Mouse (Mus musculus): ENCODE data around the gene Gnb5.
A peak's percentile ranks its signal among the peaks of the same experiment; 100 is the strongest.

Gnb5 gene

DNA sequence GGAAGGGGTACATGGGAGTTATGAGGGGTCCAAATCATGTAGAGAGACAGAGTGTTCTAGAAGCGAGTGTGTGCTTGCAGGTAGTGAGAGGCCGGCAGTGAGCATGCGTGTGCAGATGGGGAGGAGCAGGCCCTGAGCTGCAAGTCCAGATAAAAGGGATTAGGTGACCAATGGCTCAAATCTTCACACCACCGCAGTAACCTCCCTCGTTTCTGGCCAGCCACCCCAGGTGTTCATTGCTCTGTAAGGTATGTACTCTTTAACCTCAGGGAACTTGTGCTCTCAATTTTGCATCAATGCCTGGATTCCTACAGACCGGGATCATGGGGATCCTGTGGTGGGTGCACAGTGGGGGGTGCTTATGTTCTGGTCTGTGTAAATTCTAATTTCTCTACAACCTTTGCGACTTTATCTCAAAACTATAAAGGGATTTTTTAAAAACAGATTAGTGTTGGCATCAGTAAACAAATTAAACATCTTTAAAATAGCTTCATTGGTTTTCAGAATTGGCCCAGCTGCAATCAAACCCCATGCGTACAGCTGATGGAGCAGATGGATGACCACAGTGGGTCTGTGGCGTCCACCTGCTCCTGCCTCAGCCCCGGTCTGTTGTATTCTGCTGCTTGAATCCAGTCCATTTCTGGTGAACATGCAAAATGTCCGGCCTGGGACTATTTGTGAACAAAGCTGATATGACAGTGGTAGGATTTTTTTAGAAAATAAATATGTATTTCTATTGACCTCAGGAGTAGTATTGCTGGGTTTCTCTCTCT lies at the start of gene Gnb5:
Gnb5 (plus strand) TSS at position 163 of the 773 bp plus-strand sequence.
- no peak for DNase-seq (ENCODE audit: low spot score in 2 of 2)

DNA sequence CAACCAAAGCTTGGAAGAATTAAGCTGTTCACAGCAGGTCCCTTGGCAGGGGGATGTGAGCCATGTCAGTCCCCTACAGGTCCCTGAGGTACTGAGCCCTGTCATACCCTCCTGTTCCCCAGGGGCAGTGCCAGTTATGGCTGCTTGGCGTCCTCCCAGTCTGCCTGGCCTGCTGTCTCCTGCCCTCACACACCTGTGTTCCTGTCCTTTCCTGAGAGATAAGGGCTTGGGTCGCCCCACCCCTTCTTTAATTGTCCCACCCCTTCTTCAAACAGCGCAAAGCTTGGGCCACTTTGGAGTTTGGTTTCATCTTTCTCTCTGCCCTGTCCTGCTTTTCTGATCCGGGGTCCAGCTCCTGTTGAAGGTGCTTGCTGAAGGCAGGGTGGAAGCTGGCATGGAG lies 47.3 kb upstream of the Gnb5 start:
- DNase-seq (ENCODE audit: low spot score in 2 of 2) = no peak

DNA sequence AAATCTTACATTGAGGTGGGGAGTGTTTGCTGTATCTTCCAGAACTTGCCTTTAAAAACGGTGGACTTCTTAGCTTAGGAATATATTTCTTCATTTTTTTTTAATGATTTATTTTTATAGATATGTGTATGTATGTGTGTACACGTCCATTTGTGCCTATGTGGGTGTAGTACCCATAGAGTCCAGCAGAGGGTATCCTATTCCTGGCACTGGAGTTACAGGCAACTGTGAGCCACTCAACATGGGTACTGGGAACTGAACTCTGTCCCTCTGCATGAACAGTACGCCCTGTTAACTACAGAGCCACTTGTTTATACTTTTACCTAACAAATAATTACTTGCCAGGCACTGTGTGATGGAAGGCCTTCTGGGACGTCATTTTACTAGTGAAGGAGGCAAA lies 46.4 kb upstream of the Gnb5 start:
- no peak for DNase-seq (ENCODE audit: low spot score in 2 of 2)

DNA sequence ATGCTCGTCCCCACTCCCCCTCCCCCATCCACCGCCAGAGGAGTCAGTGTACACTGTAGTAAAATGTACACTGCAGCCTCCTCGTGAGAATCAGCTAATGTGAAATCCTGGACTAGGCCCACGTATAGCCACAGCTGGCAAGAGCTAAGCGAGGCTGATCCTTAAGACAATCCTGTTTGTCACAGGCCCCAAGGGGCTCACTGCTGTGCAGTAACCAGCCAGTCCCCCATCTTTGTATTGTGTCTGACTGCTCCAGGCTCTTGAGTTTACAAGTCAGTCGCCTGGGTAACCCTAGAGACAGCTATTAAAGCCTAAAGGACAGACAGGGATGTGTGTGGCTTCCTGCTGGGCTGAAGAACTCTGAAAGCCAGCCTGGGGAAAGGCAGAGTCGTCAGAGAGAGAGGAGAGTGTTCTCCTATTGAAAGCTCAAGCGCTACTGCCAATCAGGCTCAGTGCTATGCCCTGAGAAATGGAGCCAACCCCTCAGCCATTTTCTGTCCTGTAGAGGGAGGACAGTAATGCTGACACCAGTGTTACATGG lies 44.7 kb upstream of the Gnb5 start:
- DNase-seq (ENCODE audit: low spot score in 2 of 2) = no peak

DNA sequence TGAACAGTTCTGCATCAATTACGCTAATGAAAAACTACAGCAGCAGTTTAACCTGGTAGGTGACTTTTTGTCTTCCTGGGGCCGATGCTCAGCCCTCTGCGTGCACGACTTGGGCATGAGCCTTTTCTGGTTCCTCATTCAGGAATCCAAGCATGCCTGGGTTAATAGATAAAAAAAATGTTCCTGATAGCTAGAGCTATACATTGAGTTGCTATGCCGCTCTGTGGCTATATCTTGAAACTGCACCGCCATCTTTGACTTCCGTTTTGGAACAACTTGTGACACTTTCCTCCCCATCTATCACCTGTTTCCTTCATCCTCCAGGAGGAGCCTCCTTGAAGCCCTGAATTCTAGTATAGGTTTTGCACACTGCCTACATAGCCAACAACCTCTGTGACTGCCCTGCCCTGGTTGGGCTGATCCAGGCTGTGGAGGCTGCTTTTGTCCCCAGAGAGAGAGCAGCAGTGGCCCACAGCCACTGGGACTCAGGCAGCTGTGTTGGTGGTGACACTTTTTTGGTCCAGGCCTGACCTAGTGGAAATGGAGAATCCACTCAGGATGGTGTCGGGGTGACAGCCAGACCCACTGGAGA lies 43.8 kb upstream of the Gnb5 start:
- no peak for DNase-seq (ENCODE audit: low spot score in 2 of 2)

DNA sequence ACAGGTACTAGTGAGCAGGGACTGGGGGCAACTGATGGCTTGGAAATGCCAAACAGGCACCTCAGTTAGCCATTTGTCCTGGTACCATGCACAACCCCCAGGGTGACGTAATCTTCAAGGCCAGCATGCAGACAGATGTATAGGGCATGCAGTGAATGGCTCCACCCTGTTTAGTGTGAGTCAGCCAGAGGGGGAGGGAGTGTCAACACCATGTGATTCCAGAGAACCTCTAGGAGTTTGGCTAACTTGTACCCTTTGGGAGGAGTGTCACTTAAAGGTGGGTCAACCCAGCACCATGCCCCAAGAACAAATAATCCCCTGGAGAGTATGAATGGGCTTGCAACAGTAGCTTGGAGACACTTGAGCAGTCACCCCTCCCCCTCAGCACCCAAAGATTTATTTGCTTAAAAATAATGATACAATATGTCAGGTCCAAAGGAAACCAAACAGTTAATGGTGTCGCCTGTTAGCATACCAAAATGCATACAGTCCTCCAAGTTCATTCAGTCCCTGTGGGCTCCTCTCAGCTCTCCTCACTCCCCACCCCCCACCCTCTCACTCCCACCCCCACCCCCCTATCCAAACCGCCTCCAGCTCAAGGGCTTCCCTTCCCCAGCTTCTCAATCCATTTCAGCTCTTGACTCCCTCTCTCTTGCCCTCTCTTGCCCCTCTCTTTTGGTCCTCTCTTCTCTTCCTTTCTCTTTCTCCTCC lies 41.9 kb upstream of the Gnb5 start:
- peak; percentile 48 to 67 for DNase-seq (ENCODE audit: low spot score in 2 of 2)

DNA sequence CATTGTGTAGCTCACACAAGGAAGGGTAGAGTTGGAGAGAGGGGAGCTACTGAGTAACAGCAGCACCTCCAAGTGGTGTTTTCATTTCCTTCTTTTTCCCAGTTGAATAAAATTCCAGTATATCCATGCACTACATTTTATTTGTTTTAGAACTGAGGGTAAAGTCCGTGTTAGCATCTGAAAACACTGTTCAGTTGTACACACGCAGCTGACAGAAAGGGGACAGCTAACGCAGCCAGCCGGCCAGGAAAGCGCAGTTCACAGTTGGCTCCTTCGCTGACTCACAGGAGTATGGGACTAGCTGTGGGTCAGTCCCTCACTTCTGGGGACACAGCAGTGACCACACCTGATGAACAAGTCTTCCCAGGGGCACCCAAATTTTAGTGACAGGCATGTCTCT lies 38.9 kb upstream of the Gnb5 start:
- no peak for DNase-seq (ENCODE audit: low spot score in 2 of 2)

DNA sequence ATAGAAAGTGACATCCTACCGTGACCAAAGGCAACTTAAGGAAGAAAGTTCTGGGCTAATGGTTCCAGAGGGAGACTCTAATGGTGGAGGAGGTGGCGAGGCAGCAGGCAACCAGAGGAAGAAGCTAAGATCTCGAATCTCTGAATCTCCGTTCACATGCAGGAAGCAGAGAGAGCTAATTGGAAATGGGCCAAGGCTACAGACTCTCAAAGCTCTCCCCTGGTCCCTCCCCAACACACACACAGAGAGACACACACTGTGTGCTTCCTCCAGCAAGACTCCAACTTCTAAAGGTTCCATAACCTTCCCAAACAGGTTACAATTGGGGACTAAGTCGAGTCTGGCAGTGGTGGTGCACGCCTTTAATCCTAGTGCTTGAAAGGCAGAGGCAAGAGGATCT lies 35.7 kb upstream of the Gnb5 start:
- DNase-seq (ENCODE audit: low spot score in 2 of 2) = no peak

DNA sequence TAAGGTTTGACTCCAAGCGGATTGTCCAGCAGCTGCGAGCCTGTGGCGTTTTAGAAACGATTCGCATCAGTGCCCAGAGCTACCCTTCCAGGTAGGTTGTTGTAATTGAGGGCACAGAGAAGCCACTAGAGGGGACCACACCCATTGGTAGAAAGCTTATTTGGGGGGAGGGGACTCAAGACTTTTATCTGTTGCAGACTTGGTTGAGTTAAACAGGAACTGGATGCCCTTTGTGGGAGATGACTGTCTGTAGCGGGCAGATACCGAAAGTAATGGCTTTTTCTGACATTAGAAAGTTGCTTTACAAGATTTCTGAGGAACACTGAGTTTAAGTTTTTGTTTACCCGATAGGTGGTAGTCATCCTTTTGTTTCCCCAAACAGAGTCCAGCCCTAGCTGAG lies 34.5 kb upstream of the Gnb5 start:
- no peak for DNase-seq (ENCODE audit: low spot score in 2 of 2)

DNA sequence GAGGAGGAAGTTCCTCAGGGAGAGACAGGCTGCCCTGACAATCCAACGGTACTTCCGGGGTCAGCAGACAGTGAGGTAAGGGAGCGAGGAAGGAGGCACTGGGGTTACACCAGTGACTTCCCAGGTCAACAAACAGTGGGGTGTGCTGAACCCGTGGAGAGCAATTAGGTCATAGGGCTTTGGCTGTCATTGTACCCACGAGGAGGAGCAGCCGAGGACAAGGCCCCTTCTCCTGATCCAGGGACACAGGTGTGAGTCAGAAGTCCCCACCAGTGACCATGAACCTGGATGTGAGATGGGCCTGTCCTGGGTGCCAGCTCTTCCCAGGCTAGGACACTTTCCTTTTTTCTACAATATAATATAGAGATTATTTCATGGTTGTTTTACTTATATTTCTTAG lies 32.4 kb upstream of the Gnb5 start:
- DNase-seq (ENCODE audit: low spot score in 2 of 2) = no peak

DNA sequence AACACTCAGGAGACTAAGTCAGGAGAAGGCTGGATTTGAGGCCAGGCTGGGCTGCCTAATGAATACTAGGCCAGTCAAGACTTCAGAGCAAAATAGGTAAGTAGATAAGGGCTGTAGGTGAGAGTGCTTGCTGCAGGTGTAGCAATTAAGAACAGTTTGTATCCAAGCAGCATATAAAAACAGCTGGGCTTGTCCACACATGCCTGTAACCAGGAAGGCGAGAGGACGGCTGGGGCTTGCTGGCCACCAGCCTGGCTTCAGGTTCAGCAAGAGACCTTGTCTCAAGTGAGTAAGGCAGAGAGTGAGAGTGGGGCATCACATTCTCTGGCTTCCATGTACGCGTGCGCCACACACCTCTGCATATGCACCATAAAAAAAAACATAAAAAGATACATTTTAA lies 31.6 kb upstream of the Gnb5 start:
- peak; percentile 53 to 56 for DNase-seq (ENCODE audit: low spot score in 2 of 2)

DNA sequence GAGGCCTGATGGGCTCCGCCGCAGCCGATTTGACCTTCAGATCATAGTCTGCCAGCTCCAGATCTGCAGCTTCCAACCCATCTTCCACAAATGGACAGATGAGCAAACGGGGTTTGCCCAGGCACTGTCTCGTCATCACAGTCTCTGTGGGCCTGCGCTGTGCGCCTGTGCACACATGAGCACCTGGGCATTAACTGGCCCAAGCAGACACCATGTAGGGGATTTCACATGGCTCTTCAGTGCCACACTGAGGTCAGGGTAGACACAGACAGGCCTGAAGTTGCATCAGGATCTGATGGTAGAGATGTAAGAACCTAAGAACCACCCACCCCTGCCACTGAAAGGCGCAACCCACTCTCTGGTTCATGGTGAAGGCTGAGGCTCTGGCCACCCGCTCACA lies 31.0 kb upstream of the Gnb5 start:
- DNase-seq (ENCODE audit: low spot score in 2 of 2) = no peak

DNA sequence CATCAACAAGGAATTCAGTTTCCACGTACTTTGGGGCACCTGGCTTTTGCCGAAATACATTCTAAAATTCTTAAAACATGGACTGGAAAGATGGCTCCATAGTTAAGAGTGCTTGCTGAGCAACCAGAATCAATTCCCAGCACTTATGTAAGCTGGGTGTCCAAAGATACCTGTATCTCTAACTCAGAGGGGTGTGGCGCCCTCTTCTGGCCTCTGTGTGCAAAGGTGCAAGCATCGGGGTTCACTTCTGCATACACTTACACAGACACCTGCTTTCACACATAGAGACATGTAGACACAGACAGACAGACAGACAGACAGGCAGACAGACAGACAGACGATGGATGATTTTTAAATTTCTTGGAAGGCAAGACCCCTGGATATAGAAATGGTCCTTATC lies 25.3 kb upstream of the Gnb5 start:
- peak in 1 of 2 experiments; percentile 21 for DNase-seq (ENCODE audit: low spot score in 2 of 2)

DNA sequence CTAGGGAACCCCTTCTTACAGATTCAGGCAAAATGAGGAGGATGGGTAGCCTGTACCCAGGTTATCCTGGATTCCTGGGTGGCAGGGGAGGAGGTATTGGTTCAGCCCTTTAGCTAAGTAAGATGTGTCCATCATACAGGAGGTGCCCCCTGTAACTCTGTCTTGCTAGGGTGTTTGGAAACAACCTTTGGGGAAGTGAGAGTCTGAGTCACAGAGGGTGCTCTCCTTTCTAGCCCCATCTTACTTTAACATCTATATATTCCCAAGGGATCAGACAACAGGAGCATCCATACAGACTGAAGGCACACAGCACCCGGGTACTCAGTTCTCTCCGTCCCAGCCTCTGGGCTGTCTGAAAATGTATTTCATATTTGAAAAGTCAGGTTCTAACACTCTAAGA lies 23.9 kb upstream of the Gnb5 start:
- no peak for DNase-seq (ENCODE audit: low spot score in 2 of 2)

DNA sequence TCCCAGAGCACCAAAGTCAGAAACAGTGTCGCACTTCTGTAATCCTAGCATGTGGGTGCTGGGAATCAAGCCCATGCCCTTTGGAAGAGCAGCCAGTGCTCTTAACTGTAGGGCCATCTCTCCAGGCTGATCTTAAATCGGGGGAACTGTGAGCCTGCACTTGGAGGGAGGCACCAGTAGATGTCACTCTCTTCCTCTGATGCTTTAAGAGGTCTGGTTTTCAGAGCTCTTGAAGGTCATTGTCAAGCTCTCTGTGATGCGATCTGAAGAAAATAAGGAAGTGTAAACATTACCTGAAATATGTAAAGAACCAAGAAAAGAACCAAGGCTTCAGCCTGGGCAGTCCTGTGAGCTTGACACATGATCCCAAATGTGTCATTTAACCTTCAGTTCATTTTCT lies 23.3 kb upstream of the Gnb5 start:
- peak in 1 of 2 experiments; percentile 31 for DNase-seq (ENCODE audit: low spot score in 2 of 2)

DNA sequence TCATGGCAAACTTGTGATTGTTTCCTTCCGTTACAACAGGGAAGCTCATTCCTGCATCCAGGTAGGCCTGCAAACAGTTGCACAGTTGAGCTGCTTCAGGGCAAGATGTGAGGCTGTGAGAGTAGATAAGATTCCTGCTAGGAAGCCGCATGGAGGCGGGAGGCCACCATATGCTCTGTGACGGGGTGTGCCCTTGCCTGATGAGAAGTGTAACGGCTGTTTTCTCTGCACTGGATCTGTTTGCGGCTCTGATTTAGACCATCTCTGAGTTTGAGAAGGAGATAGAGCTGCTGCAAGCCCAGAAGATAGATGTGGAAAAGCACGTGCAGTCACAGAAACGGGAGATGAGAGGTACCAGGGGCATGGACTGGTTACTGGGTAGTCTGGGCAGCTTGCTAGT lies 22.5 kb upstream of the Gnb5 start:
- DNase-seq (ENCODE audit: low spot score in 2 of 2) = no peak

DNA sequence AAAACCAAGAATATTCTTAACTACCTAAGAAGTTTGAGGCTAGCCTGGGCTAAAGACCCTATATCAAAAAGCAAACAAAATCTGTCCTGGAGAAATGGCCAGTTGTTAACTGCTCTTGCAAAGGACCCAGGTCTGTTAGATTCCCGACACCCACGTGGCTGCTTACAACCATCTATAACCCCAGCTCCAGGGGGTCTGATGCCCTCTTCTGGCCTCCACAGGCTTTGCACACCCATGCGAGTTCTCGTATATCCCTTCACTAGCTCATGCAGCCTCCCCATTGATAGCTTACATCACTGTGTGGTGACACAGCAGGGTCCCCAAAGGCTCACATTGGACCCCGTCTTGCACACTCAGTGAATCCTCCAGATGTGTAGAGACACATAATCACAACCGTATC lies 20.7 kb upstream of the Gnb5 start:
- no peak for DNase-seq (ENCODE audit: low spot score in 2 of 2)

DNA sequence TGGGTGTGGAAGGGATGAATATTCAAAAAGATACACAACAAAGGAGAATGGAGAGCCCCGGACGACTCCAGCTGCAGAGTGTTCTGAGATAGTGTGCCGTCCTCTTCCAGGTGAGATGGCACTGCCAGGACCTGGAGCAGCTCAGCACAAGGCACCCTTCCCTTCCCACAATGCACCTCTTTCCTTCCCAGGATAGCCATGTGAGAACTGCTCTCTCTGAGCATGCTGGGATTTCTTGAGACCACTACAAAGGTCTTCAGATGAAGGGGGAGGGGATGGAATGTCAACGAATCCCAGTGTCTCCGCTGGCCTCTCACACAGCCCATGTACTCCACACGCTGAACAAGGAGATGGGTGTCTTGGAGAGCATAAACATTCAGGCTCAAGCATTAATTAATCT lies 18.5 kb upstream of the Gnb5 start:
- no peak for DNase-seq (ENCODE audit: low spot score in 2 of 2)

DNA sequence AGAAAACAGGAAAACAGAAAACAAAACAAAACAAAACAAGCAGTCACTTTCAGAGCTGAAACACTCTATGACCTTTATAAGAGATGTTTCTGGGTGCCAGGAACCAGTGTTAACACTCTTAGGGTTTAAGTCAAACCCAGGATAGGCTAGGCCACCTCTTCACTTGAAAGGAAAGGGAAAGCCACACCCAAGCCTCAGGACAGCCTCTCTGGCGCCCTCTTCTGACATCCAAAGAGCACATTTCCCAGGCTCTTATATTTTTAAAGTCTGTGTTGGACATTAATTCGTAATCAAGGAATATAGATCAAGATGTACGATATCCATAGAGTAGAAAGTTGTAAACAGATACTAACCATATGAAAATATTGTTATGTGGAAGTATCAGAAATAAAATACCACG lies 16.5 kb upstream of the Gnb5 start:
- DNase-seq (ENCODE audit: low spot score in 2 of 2) = peak in 1 of 2 experiments; percentile 27

DNA sequence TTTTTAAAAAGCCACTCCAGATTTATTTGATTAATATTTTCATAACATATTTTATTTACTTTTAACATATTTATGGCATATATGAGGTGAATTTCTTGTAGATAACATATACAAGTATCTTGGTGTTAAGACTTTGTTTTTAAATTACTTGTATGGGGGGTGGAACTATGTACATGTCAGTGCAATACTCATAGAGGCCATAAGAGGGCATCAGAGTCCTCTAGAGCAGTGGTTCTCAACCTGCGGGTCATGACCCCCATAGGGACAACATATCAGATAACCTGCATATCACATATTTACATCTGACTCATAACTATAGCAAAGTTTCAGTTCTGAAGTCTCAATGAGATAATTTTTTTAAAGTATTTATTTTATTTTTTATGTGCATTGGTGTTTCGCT lies 6.7 kb upstream of the Gnb5 start:
- no peak for DNase-seq (ENCODE audit: low spot score in 2 of 2)

DNA sequence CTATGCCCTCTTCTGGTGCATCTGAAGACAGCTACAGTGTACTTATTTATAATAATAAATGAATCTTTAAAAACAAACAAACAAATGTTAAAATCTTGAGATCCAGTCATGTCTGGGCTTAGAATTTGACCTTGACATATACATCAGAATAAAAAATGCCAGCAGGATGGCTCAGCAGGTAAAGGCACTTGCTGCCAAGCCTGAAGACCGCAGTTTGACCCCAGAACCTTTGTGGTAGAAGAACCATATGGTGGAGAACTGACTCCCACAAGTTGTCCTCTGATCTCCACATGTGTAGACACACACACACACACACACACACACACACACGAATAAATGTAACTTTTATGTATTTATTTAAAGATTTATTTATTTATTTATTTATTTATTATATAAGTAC lies 3.1 kb upstream of the Gnb5 start:
- no peak for DNase-seq (ENCODE audit: low spot score in 2 of 2)

DNA sequence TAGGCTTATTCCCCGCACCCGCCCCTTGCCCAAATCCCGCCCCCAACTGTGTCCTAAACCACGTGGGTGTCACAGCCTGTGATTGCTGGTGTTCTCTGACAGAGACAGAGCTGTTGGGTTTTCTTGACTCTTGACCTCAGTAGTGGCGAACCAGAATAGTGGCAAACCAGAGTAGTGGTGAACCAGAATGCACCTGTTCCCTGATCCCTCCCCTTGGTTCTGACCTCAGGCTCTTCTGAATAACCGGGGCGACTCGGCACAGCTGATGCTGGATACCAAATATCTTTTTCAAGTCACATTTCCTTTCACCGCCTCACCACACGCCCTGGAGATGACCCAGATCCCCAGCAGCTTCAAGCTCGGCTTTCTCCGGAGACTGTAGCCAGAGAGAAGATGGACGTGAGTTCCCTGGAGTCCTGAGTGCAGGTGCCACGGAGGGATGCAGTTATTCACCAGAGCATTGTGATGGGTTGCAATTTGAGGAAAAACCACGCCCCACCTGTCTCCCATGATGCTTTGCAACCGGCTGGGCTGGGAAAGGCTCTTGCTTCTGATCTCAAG lies 2.3 kb upstream of the Gnb5 start:
- no peak for DNase-seq (ENCODE audit: low spot score in 2 of 2)

DNA sequence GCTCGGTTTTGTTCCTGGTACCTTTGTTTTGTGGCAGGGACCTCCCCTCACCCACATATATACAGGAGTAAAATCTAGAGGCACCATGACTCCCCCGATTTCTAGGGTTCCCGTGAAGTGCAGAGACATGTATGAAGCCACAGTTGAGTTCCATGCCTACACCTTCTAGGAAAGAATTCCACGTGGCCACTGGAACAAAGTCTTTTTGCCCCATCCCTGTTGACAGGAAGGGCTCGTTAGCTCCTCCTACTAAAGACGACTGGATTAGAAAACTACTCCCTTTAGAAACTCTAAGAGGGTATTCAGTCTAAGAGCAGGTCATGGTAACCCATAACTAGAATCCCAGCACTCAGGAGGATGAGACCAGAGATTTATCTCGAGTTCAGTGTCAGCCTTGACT lies 1.8 kb upstream of the Gnb5 start:
- no peak for DNase-seq (ENCODE audit: low spot score in 2 of 2)
